Mouse (Mus musculus) left cerebral cortex, adult 2 months (tissue): ENCODE measurements around the gene Eya3. TPM values are rescaled to one million over a fixed set of nuclear protein-coding genes. Genes with fewer than 3 reads are reported as not detected.
A peak's percentile ranks its signal among the peaks of the same experiment; 100 is the strongest.
"Not testable (repeated sequence)": the region's sequence is repeated elsewhere in the genome, so short reads cannot be mapped to it uniquely, and the experiment has no call there.

ENCODE experiments used
- DNase-seq, 2 experiments: peaks; one replicate each; pipeline ENCODE4 v3.0.0; 2021 to 2022; ENCODE audit warnings: low spot score in 2 of 2, mixed read lengths in 1 of 2; ENCODE audit errors: extremely low spot score in 1 of 2
- H3K27ac ChIP-seq: fragments of 200-600 bp; 2 replicates; pipeline ENCODE4 v1.8.1; 2022
- H3K4me3 ChIP-seq: fragments of 200-600 bp; 2 replicates; pipeline ENCODE4 v1.8.1; 2022
- CTCF ChIP-seq: fragments of 200-600 bp; IDR thresholded peaks from 2 replicates; pipeline ENCODE4 v1.8.1; 2022; ENCODE audit warnings: antibody characterized with exemption, mild to moderate bottlenecking, moderate library complexity
- intact Hi-C: fragments of 180-260 bp; cut with DNase I; formaldehyde crosslinking; loops from one replicate; pipeline ENCODE4 v1.15.1; 2025
- long read RNA-seq, 2 experiments: library from polyadenylated mRNA; stranded (forward); transcript quantifications; one replicate each; pipeline ENCODE4 v2.0.0; 2021; ENCODE audit warnings: borderline mapping rate in 2 of 2
- total RNA-seq, 2 experiments: library from RNA; stranded (reverse); gene quantifications; 2 replicates each; pipeline ENCODE4 v1.2.3; 2021

Gene Eya3
- 10 to 100 TPM; 31.0 to 33.5 TPM for total RNA-seq
- long read RNA-seq, experiment 1, full-length matches to known transcripts, result 1 of 3 reads
- long read RNA-seq, experiment 1, partial matches to known transcripts, result 0 of 3 reads
- long read RNA-seq, experiment 1, other reads (novel, unspliced or antisense), result 2 of 3 reads
- long read RNA-seq, experiment 2, full-length matches to known transcripts, result 1 of 3 reads
- long read RNA-seq, experiment 2, partial matches to known transcripts, result 0 of 3 reads
- long read RNA-seq, experiment 2, other reads (novel, unspliced or antisense), result 2 of 3 reads

DNA sequence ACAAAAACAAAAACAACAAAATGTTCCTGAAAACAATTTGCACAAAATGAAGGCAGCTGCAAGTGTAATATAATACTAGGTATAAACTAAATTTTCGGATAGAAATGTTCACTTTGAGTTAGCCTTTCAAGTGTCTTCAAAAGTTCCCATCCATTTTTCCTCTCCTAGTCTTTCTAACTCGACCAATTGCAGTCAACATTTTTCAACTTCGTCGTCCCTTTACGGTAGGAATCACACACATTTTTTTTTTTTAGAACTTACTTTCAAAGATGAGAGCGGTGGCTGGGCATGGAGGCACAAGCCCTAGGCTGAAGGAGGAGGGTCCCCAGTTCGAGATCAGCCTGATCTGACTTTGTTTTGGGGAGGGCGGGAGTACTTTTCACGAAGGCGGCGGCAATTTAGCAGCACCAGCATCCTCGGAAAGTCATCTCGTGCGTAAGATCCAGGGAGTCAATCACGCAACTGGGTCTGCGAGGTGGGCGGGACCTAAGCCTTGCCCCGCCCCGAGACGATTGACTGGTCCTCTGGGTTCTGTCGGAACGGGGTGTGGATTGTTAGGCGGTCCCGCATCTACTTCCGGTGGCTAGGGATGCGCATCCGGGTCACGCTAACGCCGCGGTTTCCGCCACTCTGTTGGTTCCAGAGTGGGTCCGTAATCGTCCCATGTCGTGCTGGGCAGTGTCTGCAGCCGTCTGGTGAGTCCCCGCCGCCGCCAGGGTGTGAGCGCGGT, at the start of gene Eya3:
Eya3 (plus strand) TSS at position 527 of the 730 bp plus-strand sequence.
- no peak for TF ChIP-seq CTCF
- DNase-seq, result peak; percentile 90 to 93
- peak within 1 kb of the TSS; percentile 82 for H3K27ac ChIP-seq
- intact Hi-C loops, result no loop called here
- peak within 1 kb of the TSS; percentile 91 for H3K4me3 ChIP-seq

GRCm38 (mm10) chr4:132590642-132591041, 48.1 kb upstream of the Eya3 start:
- TF ChIP-seq CTCF, result no peak
- no peak overlapping the region for H3K4me3 ChIP-seq
- DNase-seq, result no peak
- intact Hi-C loops, result no loop called here
- no peak overlapping the region for H3K27ac ChIP-seq

DNA sequence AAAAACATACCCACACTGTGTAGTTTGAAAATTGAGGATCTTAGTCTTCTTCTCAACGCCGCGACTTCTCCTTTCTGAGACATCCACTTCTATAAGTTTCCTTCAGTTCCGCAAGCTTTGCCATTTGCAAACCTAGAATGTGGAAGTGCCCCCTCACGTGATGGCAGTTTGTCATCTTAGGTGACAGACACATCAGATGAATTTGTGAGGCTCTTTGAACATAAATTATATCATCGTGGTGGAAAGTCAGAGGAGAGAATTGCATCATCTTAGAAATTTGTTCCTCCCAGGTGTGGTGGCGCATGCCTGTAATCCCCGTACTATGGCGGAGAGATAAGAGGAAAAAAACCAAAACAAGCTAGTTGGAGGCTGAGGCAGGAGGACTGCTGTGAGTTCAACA, 45.8 kb upstream of the Eya3 start:
- DNase-seq, result no peak
- intact Hi-C loops, result no loop called here
- H3K4me3 ChIP-seq, result no peak overlapping the region
- H3K27ac ChIP-seq, result no peak overlapping the region
- no peak for TF ChIP-seq CTCF

DNA sequence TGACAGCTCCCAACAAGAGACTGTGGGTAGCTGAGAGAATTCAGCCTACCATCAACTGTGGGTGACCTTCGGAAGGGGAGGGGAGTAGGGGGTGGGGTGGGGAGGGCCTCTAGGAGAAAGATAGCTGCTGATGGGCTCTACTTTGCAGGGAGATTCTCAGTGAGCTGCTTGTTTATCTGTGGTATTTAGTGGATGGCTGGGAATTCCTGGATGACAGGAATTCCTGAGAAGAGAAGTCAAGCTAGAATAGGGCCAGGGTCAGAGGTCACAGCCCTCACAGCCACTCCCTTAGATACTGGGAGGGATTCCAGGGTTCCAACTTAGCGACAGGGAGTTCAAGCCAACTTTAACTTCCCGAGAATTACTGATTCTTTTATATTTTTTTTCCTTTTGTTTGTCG, 44.6 kb upstream of the Eya3 start:
- intact Hi-C loops, result no loop called here
- DNase-seq, result no peak
- H3K4me3 ChIP-seq, result no peak overlapping the region
- no peak overlapping the region for H3K27ac ChIP-seq
- TF ChIP-seq CTCF, result no peak

DNA sequence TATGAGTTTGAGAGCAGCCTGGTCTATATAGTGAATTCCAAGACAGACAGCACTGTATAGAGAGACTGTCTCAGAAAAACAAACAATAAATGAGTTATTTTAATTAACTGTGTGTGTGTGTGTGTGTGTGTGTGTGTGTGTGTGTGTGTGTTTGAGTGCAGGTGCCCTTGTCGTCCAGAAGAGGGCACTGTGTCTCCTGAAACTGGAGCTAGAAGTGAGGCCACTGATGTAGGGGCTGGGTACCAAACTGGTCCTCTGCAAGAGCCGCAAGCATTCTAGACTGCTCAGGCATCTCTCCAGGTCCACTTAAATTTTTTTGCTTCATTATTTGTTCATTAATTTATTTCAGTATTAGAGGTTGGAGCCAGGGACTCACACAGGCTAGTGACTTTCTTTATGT, 39.9 kb upstream of the Eya3 start:
- intact Hi-C loops, result no loop called here
- DNase-seq, result no peak
- Histone ChIP-seq H3K27ac (no peak overlapping the region), H3K4me3 (no peak overlapping the region)
- no peak for TF ChIP-seq CTCF

- intact Hi-C loops, result no loop called here
- DNase-seq, result no peak
- H3K27ac ChIP-seq, result no peak overlapping the region
- no peak overlapping the region for H3K4me3 ChIP-seq
- TF ChIP-seq CTCF, result no peak
Observed at GRCm38 (mm10) chr4:132599764-132600163, 39.0 kb upstream of the Eya3 start.

- intact Hi-C loops, result no loop called here
Observed at GRCm38 (mm10) chr4:132600465-132600864, 38.3 kb upstream of the Eya3 start.

DNA sequence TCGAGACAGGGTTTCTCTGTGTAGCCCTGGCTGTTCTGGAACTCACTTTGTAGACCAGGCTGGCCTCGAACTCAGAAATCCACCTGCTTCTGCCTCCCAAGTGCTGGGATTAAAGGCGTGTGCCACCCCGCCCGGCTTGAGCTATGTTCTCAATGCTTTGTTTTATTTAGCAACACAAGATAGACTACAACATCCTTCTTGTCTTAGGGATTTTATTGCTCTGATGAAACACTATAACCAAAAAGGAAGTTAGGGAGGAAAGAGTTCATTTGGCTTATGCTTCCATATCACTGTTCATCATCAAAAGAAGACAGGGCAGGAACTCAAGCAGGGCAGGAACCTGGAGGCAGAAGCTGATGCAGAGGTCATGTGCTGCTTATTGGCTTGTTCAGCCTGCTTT, 37.5 kb upstream of the Eya3 start:
- intact Hi-C loops, H3K4me3 ChIP-seq, DNase-seq, H3K27ac ChIP-seq: not testable (repeated sequence)

More at GRCm38 (mm10) chr4:132600465-132600864, 38.3 kb upstream of the Eya3 start:
- no peak for TF ChIP-seq CTCF
- no peak overlapping the region for H3K27ac ChIP-seq
- no peak for DNase-seq
- H3K4me3 ChIP-seq, result no peak overlapping the region

- intact Hi-C loops, result no loop called here
- H3K27ac ChIP-seq, result no peak overlapping the region
- H3K4me3 ChIP-seq, result no peak overlapping the region
- no peak for TF ChIP-seq CTCF
- DNase-seq, result no peak
Observed at GRCm38 (mm10) chr4:132603468-132603867, 35.3 kb upstream of the Eya3 start.

- no peak overlapping the region for H3K27ac ChIP-seq
- no peak for TF ChIP-seq CTCF
- no peak overlapping the region for H3K4me3 ChIP-seq
- intact Hi-C loops, result no loop called here
- DNase-seq, result no peak
Observed at GRCm38 (mm10) chr4:132605816-132606215, 33.0 kb upstream of the Eya3 start.

DNA sequence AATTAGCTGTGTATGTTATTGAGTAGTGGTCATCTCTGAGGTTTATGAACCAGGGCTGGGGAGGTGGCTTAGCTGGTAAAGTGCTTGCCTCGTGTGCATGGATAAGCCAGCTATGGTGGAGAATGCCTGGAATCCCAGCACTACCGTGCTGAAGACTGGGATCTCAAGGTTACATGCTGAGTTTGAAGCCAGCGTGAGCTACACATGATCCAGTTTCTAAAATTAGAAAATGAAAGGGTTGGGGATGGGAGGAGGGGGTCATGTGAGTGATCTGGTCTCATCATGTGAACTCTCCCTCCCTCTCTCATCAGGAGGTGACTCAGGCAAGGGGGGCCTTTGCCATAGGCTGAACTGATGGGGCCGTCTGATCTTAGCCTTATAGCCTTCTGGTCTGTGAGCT, 30.6 kb upstream of the Eya3 start:
- no peak for DNase-seq
- no peak for TF ChIP-seq CTCF
- Histone ChIP-seq H3K4me3 (no peak overlapping the region), H3K27ac (no peak overlapping the region)
- intact Hi-C loops, result no loop called here

DNA sequence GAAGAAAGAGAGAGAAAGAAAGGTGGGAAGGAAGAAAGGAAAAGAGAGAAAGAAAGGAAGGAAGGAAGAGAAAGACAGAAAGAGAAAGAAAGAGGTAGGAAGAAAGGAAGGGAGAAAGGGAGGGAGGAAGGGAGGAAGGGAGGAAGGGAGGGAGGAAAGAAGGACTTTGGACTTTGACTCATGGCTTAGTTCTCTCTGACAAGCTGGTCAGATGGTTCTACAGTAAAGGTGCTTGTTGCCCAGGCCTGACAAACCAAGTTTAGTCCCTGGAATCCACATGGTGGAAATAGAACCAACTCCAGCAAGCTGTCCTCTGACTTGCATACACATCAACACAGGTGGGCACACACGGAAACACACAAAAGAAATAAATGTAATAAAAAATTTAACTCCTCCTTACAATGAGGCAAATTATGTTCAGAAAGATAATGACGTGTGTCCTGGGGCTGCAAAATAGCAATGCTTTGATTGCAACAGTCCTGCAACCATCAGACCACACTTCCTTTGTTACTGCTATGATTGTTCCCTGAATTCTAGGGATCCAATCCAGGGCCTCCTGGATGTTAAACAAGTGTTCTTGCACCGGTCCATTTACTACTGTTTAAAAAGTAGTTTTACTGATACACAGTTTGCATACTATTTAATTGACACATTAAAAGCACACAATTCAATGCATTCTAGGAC, 28.3 kb upstream of the Eya3 start:
- DNase-seq, result no peak
- Histone ChIP-seq H3K27ac (no peak overlapping the region), H3K4me3 (no peak overlapping the region)
- intact Hi-C loops, result loop anchor here (5.0 kb wide), 1 partner anchor 43 kb away; no protein-coding TSS in a partner anchor
- TF ChIP-seq CTCF, result no peak
